Mouse (Mus musculus) MEL-GATA-1-ER (cell line): Measurements from ENCODE around the gene Acot5.
"Not testable (repeated sequence)": the region's sequence is repeated elsewhere in the genome, so short reads cannot be mapped to it uniquely, and the experiment has no call there.

Experiments used
- DNase-seq: peaks from one replicate; pipeline ENCODE4 v3.0.0-alpha.2; 2012; ENCODE audit warnings: low read depth; ENCODE audit errors: extremely low read depth

Gene Acot5

GRCm38 (mm10) chr12:84062336-84062735 is 6.8 kb upstream of the Acot5 start:
- DNase-seq: no peak

- peak; percentile 18 for DNase-seq
Observed at GRCm38 (mm10) chr12:84063228-84063627, 5.9 kb upstream of the Acot5 start.

GRCm38 (mm10) chr12:84063833-84064232 is 5.3 kb upstream of the Acot5 start:
- no peak for DNase-seq

GRCm38 (mm10) chr12:84064621-84065020 is 4.5 kb upstream of the Acot5 start:
- no peak for DNase-seq

GRCm38 (mm10) chr12:84067752-84068151 is 1.4 kb upstream of the Acot5 start:
- no peak for DNase-seq

- no peak for DNase-seq
Observed at GRCm38 (mm10) chr12:84068296-84068695, 829 bp upstream of the Acot5 start.

GRCm38 (mm10) chr12:84069582-84069981 is 457 bp downstream of the Acot5 start:
- DNase-seq: not testable (repeated sequence)

- DNase-seq: no peak
Observed at GRCm38 (mm10) chr12:84071696-84072095, 2.6 kb downstream of the Acot5 start.

- DNase-seq: no peak
Observed at GRCm38 (mm10) chr12:84077371-84077990, 8.4 kb downstream of the Acot5 start.

- no peak for DNase-seq
Observed at GRCm38 (mm10) chr12:84083842-84084241, 14.7 kb downstream of the Acot5 start.

GRCm38 (mm10) chr12:84084581-84084980 is 15.5 kb downstream of the Acot5 start:
- DNase-seq: no peak

GRCm38 (mm10) chr12:84094666-84095065 is 25.5 kb downstream of the Acot5 start:
- DNase-seq: not testable (repeated sequence)

- DNase-seq: no peak
Observed at GRCm38 (mm10) chr12:84099605-84100004, 30.5 kb downstream of the Acot5 start.

- no peak for DNase-seq
Observed at GRCm38 (mm10) chr12:84100071-84100470, 30.9 kb downstream of the Acot5 start.

- DNase-seq: peak; percentile 51
Observed at GRCm38 (mm10) chr12:84100604-84101492, 31.7 kb downstream of the Acot5 start, which contains the start of gene Acot6. Gene Acot6 (plus strand): TSS chr12:84100654.

- no peak for DNase-seq
Observed at GRCm38 (mm10) chr12:84101493-84101845, 32.3 kb downstream of the Acot5 start.

GRCm38 (mm10) chr12:84107012-84107411 is 37.9 kb downstream of the Acot5 start:
- DNase-seq: no peak

- peak; percentile 43 for DNase-seq
Observed at GRCm38 (mm10) chr12:84107692-84108091, 38.6 kb downstream of the Acot5 start.

GRCm38 (mm10) chr12:84109924-84110323 is 40.8 kb downstream of the Acot5 start:
- DNase-seq: no peak

GRCm38 (mm10) chr12:84110814-84111213 is 41.7 kb downstream of the Acot5 start:
- DNase-seq: no peak

GRCm38 (mm10) chr12:84113676-84114075 is 44.6 kb downstream of the Acot5 start:
- peak; percentile 26 for DNase-seq

- peak; percentile 73 for DNase-seq
Observed at GRCm38 (mm10) chr12:84114153-84114994, 45.2 kb downstream of the Acot5 start, which contains the start of gene Dnal1. Gene Dnal1 (plus strand): TSS chr12:84114366.
